Mouse (Mus musculus) midbrain, embryonic 14.5 days (tissue): Measurements from ENCODE around the gene Spag7. TPM values are rescaled to one million over a fixed set of nuclear protein-coding genes. Genes with fewer than 3 reads are reported as not detected.

Source experiments
- ATAC-seq: fragments of 200-750 bp; cut with Nextera tagmentation; 2 replicates; pipeline ENCODE4 v1.8.0; 2017; ENCODE audit warnings: moderate number of reproducible peaks, moderate library complexity; ENCODE audit not compliant: low FRiP score, low TSS enrichment
- DNase-seq: peaks from one replicate; pipeline ENCODE4 v3.0.0-alpha.2; 2015
- H3K27ac ChIP-seq: fragments of 300-500 bp; sonication (generic); replicated peaks from 2 replicates; pipeline ENCODE4 v1.5.1; 2014; ENCODE audit warnings: mild to moderate bottlenecking, low read depth, low read length, moderate library complexity
- H3K27me3 ChIP-seq: fragments of 300-500 bp; sonication (generic); 2 replicates; pipeline ENCODE4 v1.6.1; 2014; ENCODE audit warnings: low read length, control low read depth, mixed read lengths; ENCODE audit not compliant: control insufficient read depth, insufficient read depth
- H3K36me3 ChIP-seq: fragments of 300-500 bp; sonication (generic); 2 replicates; pipeline ENCODE4 v1.6.1; 2014; ENCODE audit warnings: low read length, control low read depth; ENCODE audit not compliant: control insufficient read depth, insufficient read depth
- H3K4me1 ChIP-seq: fragments of 300-500 bp; sonication (generic); 2 replicates; pipeline ENCODE4 v1.6.1; 2014; ENCODE audit warnings: mild to moderate bottlenecking, antibody characterized with exemption, low read length, control low read depth; ENCODE audit not compliant: control insufficient read depth, insufficient read depth
- H3K4me2 ChIP-seq: fragments of 300-500 bp; sonication (generic); 2 replicates; pipeline ENCODE4 v1.6.1; 2014; ENCODE audit warnings: mild to moderate bottlenecking, low read length, moderate library complexity
- H3K4me3 ChIP-seq: fragments of 300-500 bp; sonication (generic); replicated peaks from 2 replicates; pipeline ENCODE4 v1.5.1; 2014; ENCODE audit warnings: low read depth, low read length
- H3K9ac ChIP-seq: fragments of 300-500 bp; sonication (generic); replicated peaks from 2 replicates; pipeline ENCODE4 v1.6.1; 2014; ENCODE audit warnings: mild to moderate bottlenecking, low read length, moderate library complexity
- H3K9me3 ChIP-seq: fragments of 300-500 bp; sonication (generic); 2 replicates; pipeline ENCODE4 v1.6.1; 2016; ENCODE audit warnings: low read length, control low read depth, mixed read lengths; ENCODE audit not compliant: control insufficient read depth
- WGBS: fragments of 180-500 bp; shearing (Covaris S2); extraction: QIAGEN DNeasy Blood & Tissue Kit; methylation state at CpG from one replicate; pipeline ENCODE4 v1.1.7; 2014; 5-methylcytosine and 5-hydroxymethylcytosine counted together
- polyA plus RNA-seq: library from polyadenylated mRNA; unstranded; fragments of >200 nt; fragmentation: Nextera tagmentation; extraction: Ambion mirVana; gene quantifications from 2 replicates; pipeline ENCODE4 v1.2.1, GENCODE M21; 2014

The Spag7 gene
- polyA plus RNA-seq, 1 experiment from 2014 or later, result 101 TPM

DNA sequence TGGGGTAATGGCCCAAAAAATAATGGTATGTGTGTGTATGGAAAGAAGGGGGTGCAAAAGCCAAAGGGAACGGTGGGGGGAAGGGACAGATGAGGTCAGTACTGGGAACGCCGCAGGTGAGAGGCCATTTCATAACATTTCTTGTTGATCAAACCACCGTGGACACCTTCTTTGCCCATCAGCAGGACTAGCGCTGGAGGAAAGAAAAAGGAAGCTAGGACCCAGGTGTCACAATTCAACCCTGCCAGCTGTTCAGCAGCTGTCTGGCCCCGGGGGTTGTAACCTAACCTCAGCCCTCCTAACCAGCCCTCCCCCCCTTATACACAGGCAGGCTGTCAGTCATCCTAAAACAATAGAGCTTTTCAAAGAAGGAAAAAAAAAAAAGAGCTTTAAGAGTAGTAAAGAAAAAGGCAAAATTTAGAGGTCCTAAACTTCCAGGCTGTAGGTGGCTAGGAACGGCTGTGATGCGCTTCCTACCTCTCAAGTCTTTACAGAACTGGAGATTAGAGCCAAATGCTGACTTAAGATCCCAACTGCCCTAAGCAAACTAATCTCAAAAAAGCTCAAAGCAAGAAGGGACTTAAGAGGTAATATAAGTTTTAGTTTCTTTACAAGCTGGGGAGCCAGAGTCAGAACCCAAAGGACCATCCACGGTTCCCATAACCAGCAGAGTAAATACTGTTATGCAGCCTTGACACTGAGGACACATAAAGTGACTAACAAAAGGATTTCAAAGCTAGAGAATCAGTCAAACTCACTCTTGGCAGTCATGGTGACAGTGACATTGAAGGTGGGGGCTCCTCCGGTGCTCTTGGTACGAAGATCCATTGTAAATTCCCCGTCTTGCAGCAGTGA, 17.0 kb downstream of the Spag7 start:
- DNase-seq (no peak), ATAC-seq (no peak)
- no peak overlapping the region for H3K27ac ChIP-seq
- H3K4me1 ChIP-seq, result peaks cover 43% of the 10 kb centered on the region
- H3K27me3 ChIP-seq, result no peaks in the 10 kb centered on the region
- H3K9me3 ChIP-seq, result no peaks in the 10 kb centered on the region
- H3K9ac ChIP-seq, result no peak overlapping the region
- peak overlapping the region; percentile 86 for H3K4me2 ChIP-seq
- peaks cover 43% of the 10 kb centered on the region for H3K36me3 ChIP-seq
- H3K4me3 ChIP-seq, result peak overlapping the region; percentile 99
- WGBS, result 77% methylated on average over 12 of the region's 12 CpGs

DNA sequence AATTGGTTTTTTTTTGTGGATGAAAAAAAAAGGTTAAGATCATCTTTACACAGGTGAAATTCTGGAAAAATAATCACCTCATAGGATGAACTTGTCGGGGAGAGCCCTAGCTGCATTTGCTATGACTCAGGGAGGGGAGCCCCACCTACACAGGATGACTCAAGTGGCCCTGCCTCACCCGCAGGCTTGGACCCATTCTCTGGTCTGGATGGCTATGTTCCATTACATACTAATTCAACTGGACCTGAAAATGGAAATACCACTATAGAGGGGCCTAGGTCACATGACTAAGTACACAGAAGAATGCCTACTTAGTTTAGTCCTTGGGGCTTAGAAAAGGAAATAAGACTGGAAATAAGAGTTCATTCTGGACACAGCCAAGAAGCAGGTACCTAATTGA, 17.8 kb downstream of the Spag7 start:
- no peak for DNase-seq
- Histone ChIP-seq H3K4me1 (peaks cover 39% of the 10 kb centered on the region), H3K4me2 (no peak overlapping the region), H3K9me3 (no peaks in the 10 kb centered on the region), H3K4me3 (no peak overlapping the region), H3K9ac (no peak overlapping the region), H3K27ac (no peak overlapping the region), H3K27me3 (no peaks in the 10 kb centered on the region), H3K36me3 (peaks cover 43% of the 10 kb centered on the region)
- 85% methylated on average over 2 of the region's 2 CpGs for WGBS
- no peak for ATAC-seq

GRCm38 (mm10) chr11:70650322-70651175, 18.7 kb downstream of the Spag7 start:
- no peak overlapping the region for H3K9ac ChIP-seq
- no peak for ATAC-seq
- H3K27me3 ChIP-seq, result no peaks in the 10 kb centered on the region
- no peak overlapping the region for H3K27ac ChIP-seq
- WGBS, result 86% methylated on average over 12 of the region's 12 CpGs
- no peaks in the 10 kb centered on the region for H3K9me3 ChIP-seq
- peaks cover 43% of the 10 kb centered on the region for H3K36me3 ChIP-seq
- H3K4me3 ChIP-seq, result no peak overlapping the region
- no peak for DNase-seq
- no peak overlapping the region for H3K4me2 ChIP-seq
- H3K4me1 ChIP-seq, result peaks cover 42% of the 10 kb centered on the region

DNA sequence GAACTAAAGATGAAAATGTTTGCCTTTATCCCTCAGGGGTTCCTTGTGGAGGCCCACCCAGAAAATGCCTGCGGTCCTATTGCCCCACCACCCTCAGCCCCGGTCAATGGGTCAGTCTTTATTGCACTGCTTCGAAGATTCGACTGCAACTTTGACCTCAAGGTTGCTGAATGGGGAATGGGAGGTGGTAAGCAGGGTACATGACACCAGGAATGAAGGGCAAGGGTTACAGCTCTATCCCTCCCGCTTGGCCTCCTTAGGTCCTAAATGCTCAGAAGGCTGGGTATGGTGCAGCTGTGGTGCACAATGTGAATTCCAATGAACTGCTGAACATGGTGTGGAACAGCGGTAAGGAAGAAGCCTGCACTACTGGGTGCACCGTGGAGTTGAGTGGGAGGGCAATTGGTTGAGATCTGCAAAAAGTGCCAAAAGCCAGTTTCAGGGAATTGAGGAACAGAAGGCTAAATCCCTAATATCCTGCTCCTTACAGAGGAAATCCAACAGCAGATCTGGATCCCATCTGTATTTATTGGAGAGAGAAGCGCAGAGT, 20.0 kb downstream of the Spag7 start:
- H3K27ac ChIP-seq, result no peak overlapping the region
- peaks cover 50% of the 10 kb centered on the region for H3K36me3 ChIP-seq
- ATAC-seq, result no peak
- H3K9me3 ChIP-seq, result no peaks in the 10 kb centered on the region
- no peak overlapping the region; the same call in 1 of the 2 replicates for H3K4me2 ChIP-seq
- no peaks in the 10 kb centered on the region for H3K27me3 ChIP-seq
- 92% methylated on average over 8 of the region's 8 CpGs for WGBS
- no peak overlapping the region for H3K9ac ChIP-seq
- H3K4me3 ChIP-seq, result peak overlapping the region; percentile 70; the same call in 1 of the 2 replicates
- H3K4me1 ChIP-seq, result peaks cover 41% of the 10 kb centered on the region
- no peak for DNase-seq

DNA sequence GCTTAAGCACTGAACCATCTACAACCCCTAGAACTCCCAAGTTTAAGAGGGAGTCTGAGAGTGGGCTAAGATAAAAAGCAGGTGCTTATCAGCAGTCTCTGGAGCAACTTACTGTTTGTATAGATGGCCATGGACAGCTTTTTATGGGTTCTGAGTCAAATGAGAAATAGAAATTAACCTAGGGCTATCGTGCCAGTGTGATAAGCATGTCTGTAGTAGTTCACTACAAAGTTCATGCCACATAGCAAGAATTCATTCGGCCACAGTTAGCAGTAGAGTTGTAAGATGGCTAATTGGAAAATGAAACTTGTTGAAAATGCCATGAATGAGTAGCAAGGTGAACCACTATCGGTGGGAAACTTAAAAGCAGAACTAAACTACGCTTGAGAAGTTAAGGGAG, 20.7 kb downstream of the Spag7 start:
- 92% methylated on average over 4 of the region's 4 CpGs for WGBS
- Histone ChIP-seq H3K4me1 (peaks cover 41% of the 10 kb centered on the region), H3K27me3 (no peaks in the 10 kb centered on the region), H3K9me3 (no peaks in the 10 kb centered on the region), H3K9ac (peak overlapping the region; percentile 7; the same call in 1 of the 2 replicates), H3K4me3 (peak overlapping the region; percentile 70), H3K4me2 (peak overlapping the region; percentile 100), H3K27ac (no peak overlapping the region), H3K36me3 (peaks cover 52% of the 10 kb centered on the region)
- DNase-seq (no peak), ATAC-seq (no peak)

DNA sequence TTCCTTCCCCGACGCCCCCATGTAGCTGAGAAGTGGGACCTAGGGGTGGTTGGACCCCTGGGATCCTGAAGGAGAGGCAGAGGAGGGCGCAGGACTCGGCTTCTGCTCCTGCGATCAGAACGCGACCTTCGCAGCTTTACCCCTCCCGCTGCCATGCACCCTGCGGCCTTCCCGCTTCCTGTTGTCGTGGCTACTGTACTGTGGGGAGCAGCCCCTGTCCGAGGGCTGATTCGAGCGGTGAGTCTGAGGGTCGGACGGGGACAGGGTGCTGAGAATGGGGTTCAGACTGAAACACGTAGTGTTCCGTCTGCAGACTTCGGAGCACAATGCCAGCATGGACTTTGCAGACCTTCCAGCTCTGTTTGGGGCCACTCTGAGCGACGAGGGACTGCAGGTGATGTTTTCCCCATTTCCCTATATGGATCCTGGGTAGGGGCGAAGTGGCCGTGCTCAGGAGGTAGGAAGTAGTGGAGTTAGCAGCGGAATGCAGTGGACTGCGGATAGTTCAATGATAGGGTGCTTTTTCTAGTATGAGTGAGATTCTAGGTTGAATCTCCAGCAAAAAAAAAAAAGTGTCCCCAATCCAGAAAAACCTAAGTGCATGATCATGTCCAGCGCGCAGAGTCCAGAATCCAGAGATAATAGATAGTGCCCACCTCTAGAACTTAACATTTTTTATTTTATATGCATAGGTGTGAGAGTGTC, 21.3 kb downstream of the Spag7 start:
- H3K9ac ChIP-seq, result peak overlapping the region; percentile 80
- DNase-seq (no peak), ATAC-seq (peak; percentile 5; the same call in 1 of the 2 replicates)
- peaks cover 37% of the 10 kb centered on the region for H3K4me1 ChIP-seq
- peak overlapping the region; percentile 95 for H3K27ac ChIP-seq
- H3K27me3 ChIP-seq, result no peaks in the 10 kb centered on the region
- H3K9me3 ChIP-seq, result no peaks in the 10 kb centered on the region
- WGBS, result 4% methylated on average over 28 of the region's 28 CpGs
- peaks cover 51% of the 10 kb centered on the region for H3K36me3 ChIP-seq
- peak overlapping the region; percentile 100 for H3K4me2 ChIP-seq
- peak overlapping the region; percentile 70 for H3K4me3 ChIP-seq

GRCm38 (mm10) chr11:70646691-70647650, 22.2 kb downstream of the Spag7 start, which contains the start of the genes Rnf167 and Slc25a11:
Gene Rnf167 (plus strand): TSS chr11:70647235.
Gene Slc25a11 (minus strand): TSS chr11:70647479.
- peaks cover 28% of the 10 kb centered on the region for H3K4me1 ChIP-seq
- peak within 1 kb of the TSS; percentile 95 for H3K27ac ChIP-seq
- under 1% methylated on average over 63 of the region's 63 CpGs for WGBS

More at GRCm38 (mm10) chr11:70646691-70647650, 22.2 kb downstream of the Spag7 start, which contains the start of the genes Rnf167 and Slc25a11:
- Histone ChIP-seq H3K27me3 (no peaks in the 10 kb centered on the region), H3K36me3 (peaks cover 45% of the 10 kb centered on the region), H3K4me3 (peak within 1 kb of the TSS; percentile 70), H3K9ac (peak within 1 kb of the TSS; percentile 91), H3K4me2 (peak within 1 kb of the TSS; percentile 100), H3K9me3 (no peaks in the 10 kb centered on the region)
- DNase-seq (peak; percentile 100), ATAC-seq (peak; percentile 92)
